Mouse (Mus musculus) ES-E14 (cell line): ENCODE data around the gene Slc6a12. TPM values are rescaled to one million over a fixed set of nuclear protein-coding genes. Genes with fewer than 3 reads are reported as not detected.

Experiments used
- DNase-seq: peaks from one replicate; pipeline ENCODE4 v3.0.0-alpha.2; 2013; ENCODE audit warnings: low read depth, low spot score
- H3K27ac ChIP-seq: 2 replicates; pipeline ENCODE4 v1.5.1; 2012; ENCODE audit warnings: low read depth, mild to moderate bottlenecking, low read length, moderate library complexity, mixed read lengths; ENCODE audit not compliant: poor library complexity, insufficient read depth, severe bottlenecking
- H3K36me3 ChIP-seq: 2 replicates; pipeline ENCODE4 v1.6.1; 2012; ENCODE audit warnings: mild to moderate bottlenecking, low read length, moderate library complexity, mixed read lengths; ENCODE audit not compliant: control insufficient read depth, poor library complexity, insufficient read depth, severe bottlenecking
- H3K4me1 ChIP-seq, 2 experiments: fragments of 150-350 bp in 1 of 2; sonication (generic) in 1 of 2; 2 replicates each; pipeline ENCODE4 v1.6.1; 2012; ENCODE audit warnings: low read length in 2 of 2, mild to moderate bottlenecking in 1 of 2, mixed read lengths in 1 of 2; ENCODE audit not compliant: control insufficient read depth in 2 of 2, insufficient read depth in 2 of 2, poor library complexity in 1 of 2
- H3K4me3 ChIP-seq, 2 experiments: fragments of 150-350 bp in 1 of 2; sonication (generic) in 1 of 2; 2 replicates each; pipeline ENCODE4 v1.5.1; 2012; ENCODE audit warnings: low read length in 2 of 2, low read depth in 1 of 2, mild to moderate bottlenecking in 1 of 2, mixed read lengths in 1 of 2; ENCODE audit not compliant: insufficient read depth in 1 of 2, poor library complexity in 1 of 2, severe bottlenecking in 1 of 2
- H3K9ac ChIP-seq: 2 replicates; pipeline ENCODE4 v1.6.1; 2012; ENCODE audit warnings: low read depth, mild to moderate bottlenecking, low read length, mixed read lengths; ENCODE audit not compliant: poor library complexity, insufficient read depth, severe bottlenecking
- H3K9me3 ChIP-seq: fragments of 150-350 bp; sonication (generic); 2 replicates; pipeline ENCODE4 v1.6.1; 2012; ENCODE audit warnings: low read depth, mild to moderate bottlenecking, low read length; ENCODE audit not compliant: control insufficient read depth, insufficient read depth
- HCFC1 ChIP-seq: IDR thresholded peaks from 2 replicates; pipeline ENCODE4 v1.6.1; 2012; ENCODE audit warnings: low read length, inconsistent platforms, borderline replicate concordance; ENCODE audit not compliant: insufficient read depth
- MAFK ChIP-seq: IDR thresholded peaks from 2 replicates; pipeline ENCODE4 v1.6.1; 2014; ENCODE audit warnings: mild to moderate bottlenecking, low read depth, low read length, inconsistent platforms; ENCODE audit not compliant: insufficient read depth
- in situ Hi-C, 2 experiments: fragments of 600-800 bp; cut with MboI; formaldehyde crosslinking; loops; one replicate each; pipeline ENCODE4 v1.15.1; 2025; ENCODE audit warnings: low sequenced_read_pairs in 2 of 2, inconsistent platforms in 1 of 2; ENCODE audit not compliant: unreplicated experiment in 2 of 2
- total RNA-seq: library from RNA; depleted of rRNA; stranded (reverse); fragments of 300-350 nt; gene quantifications from 2 replicates; pipeline ENCODE4 v1.2.3, GENCODE M21; 2012; rRNA removed

The Slc6a12 gene
- total RNA-seq, 1 experiment: 0.45 TPM

- Histone ChIP-seq H3K4me1 (peaks cover 0 to 2% of the 10 kb centered on the region in 2 experiments; a peak in 1 of 4 replicates), H3K36me3 (no peaks in the 10 kb centered on the region), H3K9ac (peak overlapping the region; percentile 9; the same call in 1 of the 2 replicates), H3K4me3 (peak overlapping the region; percentile 40 to 51), H3K9me3 (no peaks in the 10 kb centered on the region), H3K27ac (no peak overlapping the region)
- DNase-seq: no peak
- in situ Hi-C loops: no loop called here
- TF ChIP-seq HCFC1 (0 out of 2 replicates have a peak, but pooled peaks have one; percentile 27), MAFK (no peak)
These were observed 69.9 kb downstream of the Slc6a12 start for GRCm38 (mm10) chr6:121412558-121413297.

Other genes starting within 250 kb of the Slc6a12 start
- gene Mical3, start 212.1 kb upstream of the Slc6a12 start, total RNA-seq: 30.0 and 30.9 TPM in 2 replicates
- 6.6 and 7.6 TPM in 2 replicates for gene Pex26, start 159.4 kb upstream of the Slc6a12 start, total RNA-seq
- 0.37 and 0.62 TPM in 2 replicates for gene Tuba8, start 132.4 kb upstream of the Slc6a12 start, total RNA-seq
- 0.09 TPM in 1 of 2 replicates, not detected in the other for gene Usp18, start 97.2 kb upstream of the Slc6a12 start, total RNA-seq
- 0.85 and 1.7 TPM in 2 replicates for gene Slc6a13, start 42.8 kb upstream of the Slc6a12 start, total RNA-seq
- 0.18 and 0.26 TPM in 2 replicates for gene Iqsec3, start 130.6 kb downstream of the Slc6a12 start, total RNA-seq